In the genomic region with DNA sequence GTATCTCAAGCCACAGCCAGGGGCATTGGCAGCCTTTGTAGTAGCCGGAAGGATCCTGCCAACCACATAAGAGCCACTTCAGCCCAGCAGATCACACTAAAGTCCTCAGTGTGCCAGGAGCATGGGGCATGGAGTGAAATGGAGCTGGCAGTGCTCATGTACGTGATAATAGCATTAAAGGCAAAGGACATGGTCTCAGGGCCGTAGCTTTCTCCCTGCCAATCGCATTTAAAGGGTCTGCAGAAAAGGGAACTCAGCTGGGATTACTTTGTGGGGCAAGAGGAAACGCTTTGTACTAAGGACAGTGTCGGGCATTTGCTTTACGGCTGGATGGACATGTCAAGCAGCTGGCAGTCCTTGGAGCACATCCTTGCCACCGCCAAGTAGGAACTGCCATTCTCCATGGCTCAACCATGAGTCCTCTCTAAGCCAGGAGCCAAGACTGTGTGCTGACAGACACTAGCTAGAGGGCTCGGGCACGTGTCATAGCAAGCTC, we compare ENCODE assay signal across 10 mouse cellular contexts.
DNase-seq lines count a peak whose midpoint lies in the region; ATAC-seq lines count a peak whose summit lies in the region.
"Had no signal": no experiment of that assay in that cellular context is flagged by ENCODE, and none has a peak within 500 bp of the region (broad histone marks: within the 10 kb centered on the region; RNA-seq: fewer than 3 reads in every experiment).

No protein-coding gene starts in this region.

- no peak overlapping the region for H3K9ac ChIP-seq in heart, embryonic 12.5 days

- intact Hi-C loops in gastrocnemius, postnatal 36 days (cut with DNase I) = no loop called here

- ATAC-seq in heart, embryonic 12.5 days (ENCODE audit: insufficient number of reproducible peaks, low FRiP score) = no peak
- no peak for ATAC-seq in erythroid progenitor cell, adult 5-6 weeks (replicated peaks; ENCODE audit: low FRiP score, poor library complexity, severe bottlenecking)

- no peak overlapping the region for H3K27ac ChIP-seq in heart, embryonic 12.5 days (ENCODE audit: poor library complexity, severe bottlenecking)
- H3K27ac ChIP-seq: macrophage had no signal

- H3K9me3 ChIP-seq in heart, embryonic 12.5 days (replicated peaks) = 0 out of 2 replicates have a peak, but pooled peaks cover 6% of the 10 kb centered on the region

- DNase-seq in heart, adult 18-20 months = peak; percentile 71 to 85
- peak; percentile 66 for DNase-seq in Muller cell, postnatal 12 days (ENCODE audit: inconsistent ontology term)
- peak; percentile 35 to 40 for DNase-seq in cerebellum, postnatal 25 days
- peak; percentile 19 for DNase-seq in lung, postnatal 14 days
- no peak for DNase-seq in embryo, embryonic 11 days
- DNase-seq in gastrocnemius, postnatal 36 days = no peak
- DNase-seq: kidney, postnatal 10 days had no signal

- no peaks in the 10 kb centered on the region for H3K36me3 ChIP-seq in heart, embryonic 12.5 days

- 68% methylated on average over 10 of the region's 10 CpGs for WGBS in heart, embryonic 12.5 days

- peaks cover 10% of the 10 kb centered on the region for H3K27me3 ChIP-seq in heart, embryonic 12.5 days (replicated peaks)

- H3K4me1 ChIP-seq in heart, embryonic 12.5 days (replicated peaks) = 0 out of 2 replicates have a peak, but pooled peaks cover 3% of the 10 kb centered on the region

- no peak overlapping the region for H3K4me2 ChIP-seq in heart, embryonic 12.5 days

- H3K4me3 ChIP-seq in heart, embryonic 12.5 days = no peak overlapping the region

Comparison
In these comparisons a context has a peak if more than half of its experiments do, and no peak if none do; other contexts are left out.
1. DNase-seq: peak in heart, adult 18-20 months (2 of 2), Muller cell, postnatal 12 days (single experiment), cerebellum, postnatal 25 days (2 of 2) and lung, postnatal 14 days (single experiment); none in embryo, embryonic 11 days (single experiment) and gastrocnemius, postnatal 36 days (0 of 2).